Mouse (Mus musculus): ENCODE data around the gene Tspan18.

GRCm38 (mm10) chr2:93353725-93354124 is 19.4 kb upstream of the Tspan18 start:
- TF ChIP-seq POLR2A (IDR thresholded peaks at IDR 0.05; ENCODE audit: low read depth, low read length) (no peak), CTCF (IDR thresholded peaks at IDR 0.05; ENCODE audit: extremely low read depth, insufficient read depth, insufficient read length, insufficient replicate concordance) (no peak)
